Mouse (Mus musculus): ENCODE data around the gene Adat3.

Adat3 gene

GRCm38 (mm10) chr10:80602698-80603325, at the start of gene Adat3, which contains the start of gene Scamp4:
TSS of gene Adat3 (plus strand) at chr10:80602880.
TSS of gene Scamp4 (plus strand) at chr10:80602872.
- DNase-seq (ENCODE audit: low spot score), result peak; percentile 72

DNA sequence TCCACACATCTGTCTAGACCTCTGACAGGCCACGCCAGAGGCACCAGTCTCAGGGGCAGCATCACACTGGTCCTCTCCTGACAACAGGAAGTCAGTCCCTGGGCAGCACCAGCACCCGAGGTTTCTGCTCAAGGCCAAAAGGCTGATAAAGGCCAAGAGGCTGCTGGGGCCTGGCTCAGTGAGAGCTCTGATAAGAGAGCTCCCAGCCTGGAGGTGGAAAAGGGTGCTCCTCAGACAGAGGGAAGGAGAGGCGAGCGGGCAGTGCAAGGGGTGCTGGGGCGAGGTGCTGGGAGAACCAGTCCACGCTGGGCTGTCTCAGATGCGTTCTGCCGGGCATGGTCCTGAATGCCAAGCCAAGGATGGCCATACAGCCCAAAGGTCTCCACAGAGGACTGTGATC, 49.1 kb upstream of the Adat3 start:
- no peak for DNase-seq (ENCODE audit: low spot score)

DNA sequence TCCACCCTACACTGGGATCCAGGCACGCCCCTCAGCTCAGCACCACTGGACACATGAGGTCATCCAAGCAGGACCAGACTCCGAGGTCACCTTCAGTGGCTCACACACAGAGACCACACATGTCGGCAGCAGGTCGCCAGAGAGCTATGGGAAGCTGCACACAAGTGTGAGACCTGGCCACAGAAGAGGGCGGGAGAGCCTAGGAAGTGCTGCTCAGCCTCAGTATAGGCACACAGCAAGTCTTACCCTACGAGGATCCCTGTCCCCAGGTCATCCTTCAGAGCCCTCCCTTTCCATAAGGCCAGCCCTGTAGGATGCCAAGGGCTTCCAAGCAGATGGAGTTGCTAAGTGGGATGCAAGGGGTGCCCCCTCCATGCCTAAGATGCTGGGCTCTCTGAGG, 48.7 kb upstream of the Adat3 start:
- DNase-seq (ENCODE audit: low spot score), result no peak

GRCm38 (mm10) chr10:80557346-80557965, 45.2 kb upstream of the Adat3 start:
- DNase-seq (ENCODE audit: low spot score), result no peak

DNA sequence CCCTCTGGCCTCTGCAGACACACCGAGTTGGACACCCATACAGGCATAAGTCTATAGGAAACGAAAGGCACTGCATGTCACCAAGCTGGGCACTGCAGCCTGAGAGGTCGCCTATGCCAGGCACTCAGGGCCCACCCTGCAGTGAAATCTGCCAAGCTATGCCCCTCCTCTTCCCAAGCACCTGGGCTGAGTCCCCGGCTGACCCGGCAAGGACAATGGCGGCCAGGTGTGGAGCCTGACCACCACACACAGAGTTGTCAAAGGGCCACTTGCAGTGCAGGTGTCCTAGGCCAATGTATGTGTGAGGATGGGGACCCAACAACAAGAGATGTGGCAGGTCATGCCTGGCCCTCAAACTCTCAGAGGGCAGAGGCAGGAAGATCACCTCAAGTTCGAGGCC, 43.2 kb upstream of the Adat3 start:
- no peak for DNase-seq (ENCODE audit: low spot score)

DNA sequence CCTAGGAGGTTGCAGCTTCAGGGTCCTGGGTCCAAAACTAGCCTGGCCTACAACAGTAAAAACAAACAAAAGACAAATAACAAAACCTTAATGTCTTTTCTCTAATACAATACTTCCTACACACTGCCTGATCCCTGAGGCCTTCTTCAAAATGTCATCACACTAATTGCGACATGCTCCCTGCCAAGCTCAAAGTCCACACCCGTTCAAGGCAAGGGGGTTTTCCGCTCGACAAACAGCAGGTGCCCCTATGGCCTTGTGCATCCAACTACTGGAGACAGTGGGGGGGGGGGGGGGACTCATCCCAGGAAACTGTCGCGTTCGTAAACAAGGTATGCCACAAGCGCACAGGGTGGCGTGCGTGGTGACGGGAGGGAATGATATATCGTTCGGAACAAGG, 42.1 kb upstream of the Adat3 start:
- no peak for DNase-seq (ENCODE audit: low spot score)

DNA sequence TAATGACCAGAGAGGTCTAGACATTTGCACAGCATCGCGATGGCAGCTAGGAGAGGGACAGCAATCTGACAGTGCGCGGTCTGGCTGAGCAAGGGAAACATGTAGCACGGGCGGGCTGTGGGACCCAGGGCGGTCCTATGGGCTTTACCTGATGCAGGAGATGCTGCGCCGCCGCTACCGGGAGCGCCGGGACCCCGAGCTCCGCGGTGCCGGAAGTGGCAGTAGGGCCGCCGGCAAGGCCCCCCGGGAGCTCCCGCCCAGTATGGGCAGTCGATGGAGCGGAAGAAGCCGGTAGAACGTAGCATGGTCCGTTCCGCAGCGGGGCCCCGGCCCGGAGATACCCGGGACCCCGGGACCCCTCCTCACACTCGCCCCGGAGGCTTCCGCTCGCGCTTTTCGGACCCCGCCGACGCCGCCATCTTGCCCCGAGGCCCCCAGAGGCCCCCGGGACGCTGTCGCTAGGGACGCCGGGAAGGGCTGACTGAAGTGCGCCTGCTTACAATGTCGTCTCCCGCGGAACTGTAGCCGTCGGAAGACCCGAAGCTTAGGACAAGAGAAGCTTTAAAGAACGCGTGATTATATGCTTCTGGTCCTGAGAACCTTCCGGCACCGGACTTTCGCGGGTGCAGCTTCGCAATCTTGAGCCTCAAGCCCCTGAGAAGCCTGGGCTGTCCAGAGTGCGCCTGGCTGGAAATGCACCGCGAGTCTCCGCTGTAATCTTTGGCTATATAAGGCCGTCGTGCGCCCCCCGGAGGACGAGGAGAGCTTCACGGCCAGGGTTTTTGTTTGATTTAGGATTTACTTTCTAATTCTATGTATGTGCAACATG, 41.4 kb upstream of the Adat3 start, which contains the start of gene Rexo1:
Gene Rexo1, minus strand, starts transcription at position 445 of the 829 bp plus-strand sequence.
- DNase-seq (ENCODE audit: low spot score), result peak; percentile 72

DNA sequence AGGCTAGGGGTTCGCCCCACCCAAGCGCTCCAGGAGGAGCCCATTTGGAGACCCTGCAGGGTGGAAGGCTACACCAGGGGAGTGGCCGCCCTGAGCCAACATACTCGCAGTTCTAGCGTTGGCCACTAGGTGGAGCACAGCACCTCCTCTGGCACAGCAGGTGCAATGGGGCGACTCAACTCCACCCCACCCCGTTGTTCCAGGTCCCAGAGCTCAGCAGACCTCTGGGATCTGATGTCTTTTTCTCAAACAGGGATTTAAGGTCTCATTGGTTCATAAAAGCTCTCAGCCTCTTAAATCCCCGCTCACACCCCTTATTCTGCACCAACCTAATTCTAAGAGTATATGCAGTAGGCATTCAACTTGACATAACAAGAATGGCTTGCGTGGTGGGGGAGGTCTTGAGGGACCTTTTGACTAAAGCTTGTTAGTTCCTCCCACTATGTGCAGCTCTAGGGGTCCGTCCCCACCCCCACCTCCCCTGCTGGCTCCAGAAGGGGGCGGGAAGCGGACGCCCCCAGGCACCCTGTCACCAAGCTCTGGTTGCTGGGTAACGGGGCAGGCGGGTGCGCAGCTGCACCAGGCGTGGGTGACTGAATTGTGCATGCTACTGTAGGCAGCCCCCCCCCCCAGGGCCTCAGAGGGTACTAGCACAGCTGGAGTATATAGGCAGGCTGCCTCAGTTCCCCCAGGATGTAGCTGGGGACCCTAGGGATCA, 36.1 kb upstream of the Adat3 start:
- DNase-seq (ENCODE audit: low spot score), result peak; percentile 57

DNA sequence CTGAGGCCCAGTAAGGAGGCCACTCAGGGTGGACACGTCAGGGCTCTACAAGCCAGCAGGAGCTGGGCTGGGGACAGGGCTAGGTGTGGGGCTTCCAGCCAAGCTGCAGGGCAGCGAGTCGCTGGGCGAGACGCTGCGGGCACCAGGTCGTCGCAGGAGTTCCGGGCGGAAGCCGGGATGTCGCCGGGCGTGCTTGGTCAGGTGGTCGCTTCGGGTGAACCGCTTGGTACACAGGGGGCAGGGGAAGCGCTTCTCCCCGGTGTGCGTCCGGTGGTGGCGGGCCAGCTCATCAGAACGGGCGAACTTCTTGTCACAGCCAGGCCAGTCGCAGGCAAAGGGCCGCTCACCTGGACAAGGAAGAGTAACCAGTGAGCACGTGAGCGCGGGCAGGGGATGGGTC, 33.8 kb upstream of the Adat3 start:
- no peak for DNase-seq (ENCODE audit: low spot score)

DNA sequence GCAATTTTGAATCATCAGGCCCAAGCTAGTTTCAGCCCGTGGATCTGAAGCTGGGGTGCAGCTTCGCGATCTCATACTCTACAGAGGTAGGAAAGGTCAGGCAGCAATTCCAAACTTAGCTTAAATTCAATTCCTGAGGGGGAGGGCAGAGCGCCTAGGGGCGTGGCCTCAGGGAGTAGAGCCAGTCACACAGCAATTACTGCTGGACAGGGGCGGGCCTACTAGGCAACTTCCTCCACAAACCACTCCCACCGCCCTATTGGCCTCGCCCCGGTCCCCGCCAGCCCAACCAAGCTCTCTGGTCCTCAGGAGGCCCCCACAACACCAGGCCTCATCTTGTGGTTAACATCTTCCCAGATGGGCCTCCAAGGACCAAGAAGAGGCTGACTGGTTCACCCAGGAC, 33.0 kb upstream of the Adat3 start:
- no peak for DNase-seq (ENCODE audit: low spot score)

GRCm38 (mm10) chr10:80570419-80570818, 32.3 kb upstream of the Adat3 start:
- DNase-seq (ENCODE audit: low spot score), result no peak

GRCm38 (mm10) chr10:80570871-80571836, 31.5 kb upstream of the Adat3 start:
- no peak for DNase-seq (ENCODE audit: low spot score)

- DNase-seq (ENCODE audit: low spot score), result no peak
Measured at GRCm38 (mm10) chr10:80572477-80572876, 30.2 kb upstream of the Adat3 start.

DNA sequence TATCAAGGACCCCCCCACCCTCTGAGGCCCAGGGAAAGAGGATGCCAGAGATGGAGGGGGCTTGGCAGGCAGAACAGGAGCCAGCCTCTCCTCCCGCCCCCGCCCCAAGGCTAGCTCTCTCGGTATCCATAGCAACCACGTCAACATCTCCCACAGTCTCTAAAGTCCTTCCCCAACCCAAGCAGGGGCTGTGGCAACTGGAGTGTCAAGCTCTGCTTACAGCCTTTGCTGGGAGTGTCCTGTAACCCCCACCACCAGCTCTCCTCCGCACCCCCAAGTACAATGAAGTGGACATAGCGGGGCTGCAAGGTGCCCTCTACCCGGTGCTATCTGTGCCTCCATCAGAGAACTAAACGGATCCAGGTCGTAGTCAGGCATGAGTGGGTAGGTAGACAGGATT, 28.7 kb upstream of the Adat3 start:
- DNase-seq (ENCODE audit: low spot score), result no peak

GRCm38 (mm10) chr10:80574896-80575295, 27.8 kb upstream of the Adat3 start:
- no peak for DNase-seq (ENCODE audit: low spot score)

DNA sequence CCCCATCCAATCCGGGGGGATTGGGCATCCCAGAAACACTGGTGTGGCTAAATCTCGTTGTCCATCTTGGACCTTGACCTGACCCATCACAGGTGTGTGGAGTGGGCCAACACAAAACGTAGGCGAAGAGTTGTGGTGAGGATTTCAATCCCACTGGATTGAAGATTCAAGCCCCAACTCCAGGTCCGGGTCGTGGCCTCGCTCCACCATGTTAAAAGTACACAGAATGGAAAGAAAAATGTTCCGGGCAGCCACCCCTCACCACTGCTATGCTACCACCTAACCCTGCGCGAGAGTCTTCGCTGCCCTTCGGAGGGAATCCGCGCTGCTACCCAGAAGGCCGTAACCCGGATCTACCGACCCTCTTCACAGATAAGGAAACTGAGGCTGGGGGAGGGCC, 26.8 kb upstream of the Adat3 start:
- DNase-seq (ENCODE audit: low spot score), result no peak

DNA sequence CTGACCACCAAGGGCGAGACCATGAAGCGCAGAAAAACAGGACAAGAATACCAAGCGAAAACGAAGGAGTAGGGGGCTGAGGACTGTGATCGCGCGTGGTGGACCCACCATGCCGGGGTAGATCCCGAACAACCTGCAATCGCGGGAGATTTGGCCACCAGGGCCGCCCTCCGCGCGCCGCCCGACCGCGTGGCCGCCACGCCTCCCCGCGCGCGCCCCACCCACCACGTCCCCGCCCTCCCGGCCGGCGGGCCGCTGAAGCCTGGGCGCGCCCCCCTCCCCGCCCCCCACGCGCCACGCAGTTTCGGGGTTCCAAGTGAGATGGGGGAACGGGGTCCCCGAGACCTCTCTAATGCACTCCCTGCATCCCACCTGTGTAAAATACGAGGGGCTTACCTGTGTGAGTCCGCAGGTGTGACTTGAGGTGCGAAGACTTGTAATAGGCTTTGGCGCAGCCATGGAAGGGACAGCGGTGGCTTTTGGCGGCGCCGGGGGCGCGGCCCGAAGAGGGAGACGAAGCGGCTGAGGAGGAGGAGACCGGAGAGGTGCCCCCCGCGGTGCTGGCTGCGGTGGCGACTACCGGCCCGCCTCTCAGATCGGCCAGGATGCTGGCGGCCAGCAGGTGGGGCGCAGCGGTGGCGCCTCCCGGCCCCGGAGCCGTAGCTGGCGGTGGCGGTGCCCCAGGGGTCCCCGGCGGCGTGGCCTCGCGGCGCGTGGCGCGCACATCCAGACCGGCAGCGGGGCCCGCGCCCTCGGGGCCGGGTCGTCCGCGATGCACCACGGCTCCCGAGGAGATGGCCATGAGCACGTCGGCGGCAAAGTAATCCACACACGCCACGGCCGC, 26.1 kb upstream of the Adat3 start:
- DNase-seq (ENCODE audit: low spot score), result no peak

DNA sequence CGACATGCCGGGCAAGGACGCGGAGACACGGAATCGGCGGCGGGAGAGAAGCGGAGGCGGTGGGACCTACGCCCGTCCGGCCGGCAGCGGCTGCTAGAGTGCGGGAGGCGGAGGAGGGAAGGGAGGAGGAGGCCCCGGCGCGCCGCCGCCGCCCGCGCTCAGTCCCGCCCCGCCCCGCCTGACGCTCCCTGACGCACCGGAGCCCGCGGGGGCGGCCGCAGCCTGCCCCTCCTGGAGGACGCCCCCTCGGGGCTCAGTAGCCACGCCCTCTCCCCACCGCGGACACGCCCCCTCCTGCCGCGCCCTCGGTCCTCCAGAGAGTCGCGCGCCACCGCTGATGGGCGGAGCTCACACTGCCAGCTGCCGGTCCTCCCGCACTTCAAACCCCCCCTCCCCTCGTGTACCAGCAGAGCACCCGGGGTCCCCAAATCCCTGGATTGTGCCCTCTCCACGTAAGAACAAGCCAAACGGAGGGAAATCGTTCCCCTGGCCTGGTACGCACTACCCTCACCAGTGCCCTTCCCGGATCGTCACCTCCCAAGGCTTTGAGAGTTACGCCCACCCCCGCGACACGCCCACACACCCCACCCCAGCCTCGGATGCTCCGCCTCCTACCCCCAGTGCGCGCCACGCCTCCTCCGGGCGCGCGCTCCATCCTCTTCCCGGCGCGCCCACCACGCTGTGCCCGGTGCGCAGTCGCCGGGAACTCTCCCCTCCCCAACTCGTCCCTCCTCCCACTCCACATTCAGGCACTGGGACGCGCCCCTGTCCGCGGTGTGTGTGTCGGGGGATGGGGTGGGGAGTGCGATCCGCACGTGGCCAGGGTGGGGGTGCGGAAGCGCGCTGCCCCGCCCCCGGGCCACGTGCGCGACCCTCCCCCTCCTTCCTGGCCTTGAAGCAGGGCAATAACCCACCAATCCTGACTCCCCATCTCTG, 25.2 kb upstream of the Adat3 start, which contains the start of gene Klf16:
Gene Klf16, minus strand, starts transcription at position 127 of the 936 bp plus-strand sequence.
- DNase-seq (ENCODE audit: low spot score), result peak; percentile 96

Measured in urinary bladder, postnatal 10 days (tissue).